Mouse (Mus musculus) frontal cortex, postnatal 14 days (tissue): Measurements from ENCODE around the gene Gemin5.
A peak's percentile ranks its signal among the peaks of the same experiment; 100 is the strongest.
"Not testable (repeated sequence)": the region's sequence is repeated elsewhere in the genome, so short reads cannot be mapped to it uniquely, and the experiment has no call there.

Experiments used
- DNase-seq, 2 experiments: peaks; one replicate each; pipeline ENCODE4 v3.0.0; 2022; ENCODE audit warnings: low spot score in 2 of 2

The Gemin5 gene

DNA sequence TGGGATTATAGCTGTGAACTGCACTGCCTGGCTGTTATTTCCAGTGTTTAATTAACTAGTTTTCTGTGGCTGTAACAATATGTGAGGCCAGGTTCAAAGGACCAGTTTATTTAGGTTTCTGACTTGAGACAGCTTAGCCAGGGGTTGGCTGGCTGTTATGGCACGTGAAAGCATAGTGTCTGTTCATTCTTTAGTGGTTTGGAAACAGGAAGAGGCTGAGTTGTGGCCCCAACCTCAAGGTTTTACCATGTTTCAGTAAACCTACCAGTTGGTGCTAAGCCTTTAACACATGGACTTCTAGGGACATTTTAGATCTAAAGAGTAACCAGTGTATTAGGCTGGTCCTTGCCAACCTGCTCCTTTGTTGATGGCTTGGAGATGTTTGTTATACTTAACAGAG is 51.8 kb downstream of the Gemin5 start:
- DNase-seq = no peak

DNA sequence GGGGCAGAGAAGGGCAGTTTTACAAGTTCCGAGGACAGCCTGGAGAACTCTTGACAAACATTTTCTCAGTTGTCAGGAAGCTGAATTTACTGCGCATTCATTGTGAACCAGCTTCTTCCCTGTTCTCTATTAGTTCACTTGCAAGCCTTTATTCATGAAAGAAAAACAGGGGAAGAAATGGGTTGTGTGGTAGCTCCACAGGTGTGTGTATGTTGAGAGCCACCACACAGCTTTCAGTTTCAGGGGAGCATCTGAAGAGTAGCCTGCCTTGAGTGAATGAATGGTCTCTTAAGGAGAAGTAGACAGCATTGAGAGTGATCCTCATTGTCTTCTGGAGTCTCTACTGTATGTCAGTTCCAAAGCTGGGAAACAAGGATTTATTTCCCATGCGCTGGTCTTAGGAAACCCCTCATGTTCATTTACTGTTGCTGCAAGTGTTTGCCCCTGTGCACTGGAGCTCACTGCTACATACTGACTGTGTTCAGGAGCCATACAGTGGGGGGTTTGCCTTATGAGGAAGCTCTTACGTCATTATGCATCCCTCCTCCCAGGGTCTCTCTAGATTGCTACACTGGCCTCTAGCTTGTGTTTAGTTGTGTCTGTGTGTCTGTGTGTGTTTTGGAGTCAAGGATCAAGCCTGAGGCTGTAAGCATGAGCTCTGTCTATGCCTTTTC is 60.5 kb downstream of the Gemin5 start:
- DNase-seq = no peak

DNA sequence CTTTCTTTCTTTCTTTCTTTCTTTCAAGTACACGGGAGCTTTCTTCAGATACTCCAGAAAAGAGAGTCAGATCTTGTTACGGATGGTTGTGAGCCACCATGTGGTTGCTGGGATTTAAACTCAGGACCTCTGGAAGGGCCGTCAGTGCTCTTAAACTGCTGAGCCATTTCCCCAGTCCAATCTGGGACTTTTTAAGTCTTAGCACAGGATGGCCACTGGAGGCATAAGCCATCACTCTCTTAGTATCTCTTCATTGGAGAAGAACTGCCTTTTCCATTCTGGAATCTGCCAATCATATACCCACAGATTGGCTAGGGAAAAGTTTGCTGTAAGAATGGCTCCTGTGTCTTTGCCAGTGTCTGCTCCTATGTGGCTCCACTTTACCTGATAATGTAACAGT is 61.3 kb downstream of the Gemin5 start:
- DNase-seq = no peak

DNA sequence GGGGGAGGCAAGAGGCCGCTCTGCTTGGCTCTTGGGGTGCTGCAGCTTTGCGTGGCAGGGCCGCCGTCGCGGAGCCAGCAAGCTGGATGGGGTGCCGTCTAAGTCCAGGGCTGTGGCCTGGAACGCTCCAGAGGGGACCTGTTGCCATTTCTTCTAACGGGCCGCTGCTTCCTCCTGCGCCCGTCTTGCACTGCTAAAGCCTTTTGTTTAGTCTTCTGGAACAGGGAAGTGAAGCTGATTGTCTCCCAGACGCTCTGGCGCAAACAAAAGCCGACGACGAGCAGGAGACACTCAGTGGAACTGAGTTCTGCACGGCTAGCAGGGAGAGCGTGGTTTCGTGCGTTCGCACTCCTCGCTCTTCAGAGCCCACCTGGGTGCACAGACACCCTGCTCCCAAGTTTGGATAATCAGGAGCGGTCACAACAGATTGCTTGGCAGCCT is 64.0 kb downstream of the Gemin5 start:
- peak; percentile 37 to 40 for DNase-seq

DNA sequence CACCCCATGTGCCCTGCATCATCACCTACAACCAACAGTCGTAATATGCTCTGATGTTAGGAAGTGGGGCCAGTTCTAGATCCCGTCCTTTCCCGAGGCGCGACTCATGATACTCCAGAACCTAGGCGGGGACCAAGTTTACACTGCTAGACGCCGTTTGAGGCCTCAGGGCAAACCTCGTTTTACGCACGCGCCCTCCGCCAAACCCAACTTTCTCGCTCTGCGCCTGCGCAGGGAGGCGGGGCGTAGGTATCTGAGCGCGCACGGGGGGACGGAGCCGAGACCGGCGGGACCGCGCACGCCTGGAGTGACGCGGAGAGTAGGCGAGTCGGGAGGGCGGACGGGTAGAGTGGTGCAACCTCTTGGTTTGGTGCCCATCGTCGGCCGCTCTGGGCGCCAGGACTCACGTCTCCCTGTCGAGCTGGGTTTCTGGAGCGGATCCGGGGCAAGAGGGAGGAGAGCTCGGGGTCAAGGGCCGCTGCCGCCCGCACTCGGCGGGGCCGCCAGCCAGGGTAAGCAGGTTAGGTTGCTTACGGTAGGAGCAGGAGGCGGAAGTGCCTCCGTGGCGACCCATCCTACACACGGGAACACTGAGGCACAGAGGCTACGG is 64.5 kb downstream of the Gemin5 start, which contains the start of gene Cnot8:
Cnot8 (plus strand) TSS at position 457 of the 610 bp plus-strand sequence.
- DNase-seq = peak; percentile 98

DNA sequence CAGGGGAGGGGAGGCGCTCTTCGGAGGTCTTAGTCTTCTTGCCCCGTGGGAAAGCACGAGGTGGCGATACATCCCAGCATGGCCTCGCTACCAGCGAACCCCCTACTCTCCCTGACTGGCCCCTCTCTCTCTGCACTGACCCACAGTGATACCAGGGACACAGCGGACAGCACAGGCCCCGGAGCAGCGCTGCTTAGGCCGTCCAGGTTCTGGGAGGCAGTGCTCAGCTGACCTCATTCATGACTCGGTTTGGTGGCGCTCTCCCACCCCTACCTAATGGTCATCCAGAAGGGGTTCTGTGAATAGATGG is 65.0 kb downstream of the Gemin5 start:
- no peak for DNase-seq

DNA sequence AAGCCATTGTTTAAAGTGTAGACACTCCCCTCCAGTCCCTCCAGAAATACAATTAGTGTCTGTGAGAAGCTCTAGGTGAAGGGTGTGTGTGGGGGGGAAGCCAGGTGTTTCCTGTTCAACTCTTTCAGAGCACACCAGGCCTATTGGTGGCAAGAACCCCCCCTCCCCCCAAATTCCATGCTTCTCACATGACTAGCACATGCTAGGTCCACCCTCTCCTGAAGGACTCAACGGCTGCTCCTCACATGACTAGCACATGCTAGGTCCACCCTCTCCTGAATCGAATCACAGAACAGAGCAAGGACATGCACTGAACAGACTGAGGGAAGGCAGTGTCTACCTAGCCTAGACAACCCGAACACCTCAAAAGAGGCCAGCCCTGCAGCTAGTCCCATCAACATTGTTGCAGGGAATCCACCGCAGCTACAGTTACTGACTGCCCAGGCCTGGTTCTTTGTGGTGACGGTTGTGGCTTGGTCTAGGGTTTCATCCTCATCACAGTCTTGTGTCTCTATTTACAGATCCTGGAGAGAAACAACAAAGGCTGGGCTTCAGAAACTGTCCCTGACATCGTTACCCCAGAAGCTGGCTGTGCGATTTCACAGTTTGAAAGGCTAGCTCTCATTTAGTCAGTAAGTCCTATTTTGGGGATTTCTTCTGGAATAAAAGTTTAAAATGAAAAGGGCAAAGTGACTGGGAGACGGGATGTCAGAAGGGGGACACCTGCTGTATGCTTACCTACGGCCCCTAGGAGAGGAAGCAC is 65.6 kb downstream of the Gemin5 start:
- DNase-seq = no peak

DNA sequence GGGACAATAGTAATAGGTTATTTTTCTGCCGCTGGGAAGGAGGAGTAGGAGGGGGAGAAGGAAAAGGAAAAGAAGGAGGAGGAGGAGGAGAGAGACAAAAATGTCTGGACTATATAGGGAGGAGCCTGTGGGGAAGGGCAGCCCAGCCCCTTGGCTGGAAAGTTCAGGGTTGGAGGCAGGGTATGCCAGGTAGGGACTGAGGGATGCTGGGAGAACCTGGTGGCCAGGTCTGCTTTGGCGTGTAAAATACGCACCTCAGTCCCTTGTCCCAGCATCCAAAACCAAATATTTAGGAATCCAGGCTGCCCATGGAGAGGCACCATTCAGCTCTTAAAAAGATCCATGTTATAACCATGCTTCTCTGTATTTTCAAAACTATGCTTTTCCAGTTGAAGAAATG is 66.2 kb downstream of the Gemin5 start:
- DNase-seq = no peak

DNA sequence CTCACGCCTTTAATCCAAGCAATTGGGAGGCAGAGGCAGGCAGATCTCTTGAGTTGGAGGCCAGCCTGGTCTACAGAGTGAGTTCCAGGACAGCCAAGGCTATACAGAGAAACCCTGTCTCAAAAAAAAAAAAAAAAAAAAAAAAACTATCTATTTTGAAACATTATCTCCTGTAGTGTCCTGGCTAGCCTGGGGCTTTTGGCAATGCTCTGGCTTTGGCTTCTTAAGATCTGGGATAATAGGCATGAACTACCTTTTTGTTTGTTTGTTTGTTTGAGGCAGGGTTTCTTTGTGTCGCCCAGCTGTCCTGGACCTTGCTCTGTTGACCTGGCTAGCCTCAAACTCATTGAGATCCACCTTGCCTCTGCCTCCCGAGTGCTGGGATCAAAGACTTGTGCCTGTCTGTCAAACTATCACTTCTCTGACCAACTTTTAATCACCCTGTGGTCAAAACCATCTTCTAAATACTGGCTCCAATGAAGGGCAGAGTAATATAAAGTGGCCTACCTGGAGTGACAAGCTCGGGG is 67.1 kb downstream of the Gemin5 start:
- DNase-seq = no peak

DNA sequence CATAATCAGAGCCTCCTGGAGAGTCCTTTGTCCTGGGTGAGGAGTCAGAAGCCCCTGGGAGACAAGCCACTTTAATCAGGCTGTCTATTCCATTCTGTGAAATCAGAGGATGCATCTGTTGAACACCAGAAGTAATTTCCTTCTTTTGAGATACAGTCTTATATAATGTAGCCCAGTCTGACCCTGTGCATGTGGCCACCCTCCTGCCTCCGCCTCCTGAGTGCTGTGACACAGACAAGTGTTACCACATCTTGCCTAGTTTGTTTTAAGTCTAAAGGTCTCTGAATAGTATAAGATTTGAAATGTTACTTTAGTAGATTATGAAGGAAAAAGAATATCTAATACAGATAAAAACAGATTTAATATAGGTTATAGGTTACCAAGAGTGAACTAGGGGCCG is 68.3 kb downstream of the Gemin5 start:
- no peak for DNase-seq

DNA sequence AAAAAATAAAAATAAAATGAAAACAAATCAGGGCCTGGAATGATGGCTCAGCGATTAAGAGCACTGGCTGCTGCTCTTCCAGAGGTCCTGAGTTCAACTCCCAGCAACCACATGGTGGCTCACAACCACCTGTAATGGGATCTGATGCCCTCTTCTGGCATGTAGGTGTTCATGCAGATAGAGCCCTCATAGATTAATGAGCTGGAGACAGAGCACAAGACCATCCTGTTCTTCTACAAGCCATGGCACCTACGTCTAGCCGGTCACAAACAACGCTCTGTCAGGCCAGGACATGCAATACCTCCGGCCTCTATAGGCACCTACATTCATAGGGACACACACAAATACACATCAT is 70.0 kb downstream of the Gemin5 start:
- not testable (repeated sequence) for DNase-seq

DNA sequence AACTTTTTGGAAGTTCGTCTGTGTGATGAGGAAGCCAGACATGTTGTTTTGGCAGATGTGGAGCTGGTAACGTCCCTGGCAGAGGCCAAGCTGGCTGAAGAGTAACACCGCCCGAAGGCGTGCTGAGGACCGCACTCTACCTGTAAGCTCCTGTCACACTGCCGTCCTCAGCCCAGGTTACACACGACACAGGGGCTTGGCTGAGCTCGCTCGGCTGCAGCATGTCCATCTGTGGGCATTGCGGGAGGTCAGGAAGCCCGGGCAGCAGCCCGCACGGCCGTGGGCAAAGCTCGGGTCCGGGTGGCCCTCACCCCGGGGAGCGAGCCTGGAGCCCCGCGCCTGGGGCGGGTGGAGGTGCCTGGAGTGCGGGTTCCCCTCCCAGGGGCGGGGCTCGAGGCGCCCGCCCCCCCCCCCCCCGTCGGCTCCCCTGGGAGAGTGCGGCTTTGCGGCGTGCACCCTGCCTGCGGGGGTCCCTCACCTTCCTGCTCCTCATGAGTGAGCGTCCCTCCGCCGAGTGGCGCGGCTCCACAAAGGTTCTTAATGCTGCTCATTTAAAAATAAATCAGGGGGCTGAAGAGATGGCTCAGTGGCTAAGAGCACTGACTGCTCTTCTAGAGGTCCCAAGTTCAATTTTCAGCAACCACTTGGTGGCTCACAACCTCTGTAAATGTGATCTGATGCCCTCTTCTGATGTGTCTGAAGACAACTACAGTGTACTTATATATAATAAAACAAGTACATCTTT is 70.5 kb downstream of the Gemin5 start:
- no peak for DNase-seq

DNA sequence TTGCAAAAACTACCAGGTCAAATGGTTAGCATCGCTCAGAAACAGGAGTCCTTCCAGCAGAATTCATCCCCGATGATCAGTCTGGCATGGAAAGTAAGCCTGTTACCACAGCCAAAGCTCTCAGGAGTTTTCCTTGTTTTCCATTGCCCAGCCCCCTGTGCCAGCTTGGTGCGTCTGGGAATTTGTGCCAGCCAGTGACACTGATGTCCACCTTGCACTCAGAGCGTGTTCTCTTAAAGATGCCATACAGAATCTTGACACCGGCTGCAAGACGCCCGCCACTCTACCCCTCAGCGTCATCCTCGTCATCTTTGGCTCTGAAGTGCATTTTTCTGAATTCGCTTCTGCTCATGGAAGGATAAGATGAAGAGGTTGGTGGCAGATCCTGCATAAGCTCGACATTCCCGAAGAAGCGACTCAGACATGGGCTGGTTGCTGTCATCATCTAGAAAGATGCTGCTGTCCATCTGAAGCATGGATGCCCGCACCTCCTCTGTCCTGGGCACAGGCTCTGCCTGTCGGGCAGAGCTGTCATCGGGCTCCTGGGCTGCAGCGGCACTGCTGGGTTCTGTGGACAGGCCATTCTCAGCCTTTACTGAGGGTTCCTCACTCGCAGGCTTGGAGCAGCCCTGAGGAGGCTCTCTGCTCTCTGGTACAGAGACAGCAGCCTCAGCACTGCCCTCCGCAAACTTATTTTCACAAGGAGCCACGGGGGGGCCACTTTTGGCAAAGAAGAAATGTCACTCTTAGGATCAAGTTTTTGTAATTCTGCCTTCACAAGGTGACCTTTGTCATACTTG is 71.3 kb downstream of the Gemin5 start:
- DNase-seq = no peak

DNA sequence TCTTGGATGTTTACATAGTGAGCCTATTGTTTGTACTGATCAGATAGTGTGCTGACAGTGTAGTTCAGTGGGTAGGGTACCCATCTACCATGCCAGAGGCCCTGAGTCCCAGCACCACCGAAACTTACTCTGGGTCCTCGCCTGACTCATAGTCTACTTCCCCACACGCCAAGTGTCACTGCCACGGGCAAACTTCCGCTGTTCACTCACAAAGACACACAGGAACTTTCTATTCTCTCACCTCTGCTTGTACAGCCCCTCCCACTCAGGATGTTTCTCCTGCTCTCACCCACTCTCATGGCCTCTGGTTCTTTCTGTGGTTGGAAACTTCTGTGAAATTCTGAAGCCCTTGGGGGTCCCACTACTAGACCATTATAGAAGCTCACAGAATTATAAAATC is 72.2 kb downstream of the Gemin5 start:
- no peak for DNase-seq

DNA sequence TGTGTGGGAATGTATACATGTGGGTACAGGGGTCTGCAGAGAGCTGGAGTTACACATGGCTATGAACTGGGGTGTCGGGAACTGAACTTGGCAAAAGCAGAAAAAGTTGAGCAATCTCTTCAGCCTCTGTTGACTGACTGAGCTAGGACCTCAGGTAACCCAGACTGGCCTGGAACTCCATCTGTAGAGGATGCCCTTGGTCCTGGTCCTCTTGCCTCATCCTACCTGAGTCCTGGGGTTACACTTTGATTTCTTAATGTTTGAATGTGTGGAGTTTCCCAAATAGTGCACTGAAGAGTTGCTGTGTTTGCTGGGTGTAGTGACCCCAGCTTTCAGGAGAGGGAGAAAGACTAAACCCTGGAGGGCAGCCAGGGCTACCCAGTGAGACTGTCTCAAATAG is 72.8 kb downstream of the Gemin5 start:
- no peak for DNase-seq

DNA sequence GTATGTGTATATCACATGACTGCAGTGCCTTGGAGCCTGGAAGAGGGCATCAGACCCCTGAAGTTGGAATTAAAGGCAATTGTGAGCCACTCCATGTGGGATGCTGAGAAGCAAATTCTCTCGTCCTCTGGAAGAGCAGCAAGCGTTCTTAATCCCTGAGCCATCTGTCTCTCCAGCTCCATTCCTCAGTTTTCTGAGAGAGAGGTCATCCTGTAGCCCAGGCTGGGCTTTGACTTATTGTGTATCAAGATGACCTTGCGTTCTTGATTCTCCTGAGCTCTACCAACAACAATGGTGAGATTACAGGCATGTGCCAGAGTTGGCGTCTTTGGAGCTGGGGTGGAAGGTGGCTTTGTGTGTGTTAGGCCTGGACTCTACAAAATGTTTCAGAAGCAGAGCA is 73.6 kb downstream of the Gemin5 start:
- no peak for DNase-seq

DNA sequence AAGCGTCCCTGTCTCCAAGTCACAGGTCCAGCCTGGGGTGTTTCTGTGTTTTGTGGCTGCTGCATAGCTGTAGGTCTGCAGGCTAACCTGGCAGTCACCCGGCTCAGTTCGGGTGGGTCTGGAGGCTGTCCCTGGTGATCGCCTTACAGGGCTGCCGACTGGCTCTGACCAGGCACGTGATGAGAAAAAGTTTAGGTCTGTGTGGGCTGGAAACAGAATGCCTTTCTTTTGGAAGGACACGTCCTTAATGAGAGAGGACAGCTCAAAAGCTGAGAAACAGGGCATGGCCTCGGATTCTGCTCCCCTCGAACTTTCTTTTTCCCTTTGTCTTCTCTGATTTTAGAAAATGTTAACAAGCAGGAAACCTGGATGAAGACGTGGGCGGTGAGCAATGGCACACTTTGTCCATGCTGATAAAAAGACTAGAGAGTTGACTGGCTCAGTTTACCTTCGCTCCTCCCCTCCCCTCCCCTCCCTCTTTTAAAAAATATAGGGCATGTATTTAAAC is 75.3 kb downstream of the Gemin5 start, which contains the start of gene Gm12248:
Gm12248 (minus strand) TSS at position 114 of the 508 bp plus-strand sequence.
- DNase-seq = no peak

DNA sequence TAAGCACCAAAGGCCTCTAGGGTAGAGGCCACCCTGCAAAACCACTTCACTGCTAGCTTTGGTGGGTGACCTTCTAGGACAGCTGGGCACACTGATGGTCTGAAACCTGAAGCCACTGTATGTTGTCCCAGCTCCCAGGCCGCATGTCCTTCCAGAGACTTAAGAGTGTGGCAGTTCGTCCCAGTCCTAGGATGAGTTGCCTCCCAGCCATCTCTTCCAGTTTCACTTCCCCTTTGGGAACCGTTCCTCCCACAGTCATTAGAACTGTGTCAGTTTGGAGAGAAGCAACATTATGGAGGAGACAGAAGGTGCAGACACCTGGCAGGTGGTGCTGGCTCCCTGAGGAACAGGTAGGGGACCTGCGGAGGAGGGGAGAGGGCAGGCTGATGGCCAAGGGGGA is 75.8 kb downstream of the Gemin5 start:
- DNase-seq = no peak

DNA sequence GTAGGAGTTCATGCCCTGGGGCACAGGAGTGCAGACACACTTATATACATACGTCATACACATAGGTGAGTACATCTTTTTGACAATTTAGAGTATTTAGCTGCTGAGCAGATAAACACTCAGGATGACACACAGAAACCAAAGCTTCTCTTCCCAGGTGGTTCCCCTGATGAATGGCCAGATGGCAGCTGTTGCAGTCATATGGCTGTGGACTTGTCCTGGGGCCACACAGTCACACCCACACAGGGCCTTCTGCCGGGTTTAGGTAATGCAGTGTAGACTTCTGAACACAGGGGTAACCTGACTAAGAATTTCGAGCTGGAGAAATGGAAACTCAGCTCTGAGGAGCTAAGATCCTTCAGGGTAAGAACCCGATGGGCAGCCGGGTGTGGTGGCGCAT is 86.6 kb downstream of the Gemin5 start:
- DNase-seq = no peak

DNA sequence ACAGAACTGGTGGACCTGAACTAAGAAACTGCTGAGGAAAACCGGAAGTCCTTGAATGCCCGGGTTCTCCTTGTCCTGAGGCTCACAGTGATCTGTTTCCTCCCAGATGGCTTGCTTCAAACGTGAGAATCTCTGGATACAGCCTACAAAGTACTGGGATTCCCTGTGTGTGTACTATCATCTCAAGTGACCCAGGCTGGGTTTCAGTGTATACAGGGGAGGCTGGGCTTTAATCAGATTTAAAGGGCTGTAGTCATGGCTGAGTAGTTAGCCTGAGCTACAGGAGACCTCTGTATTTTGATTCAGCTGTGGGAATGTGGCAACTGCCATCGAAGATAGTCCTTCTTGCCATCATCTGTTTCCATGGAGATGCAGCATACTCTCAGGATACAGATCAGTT is 91.1 kb downstream of the Gemin5 start:
- no peak for DNase-seq

DNA sequence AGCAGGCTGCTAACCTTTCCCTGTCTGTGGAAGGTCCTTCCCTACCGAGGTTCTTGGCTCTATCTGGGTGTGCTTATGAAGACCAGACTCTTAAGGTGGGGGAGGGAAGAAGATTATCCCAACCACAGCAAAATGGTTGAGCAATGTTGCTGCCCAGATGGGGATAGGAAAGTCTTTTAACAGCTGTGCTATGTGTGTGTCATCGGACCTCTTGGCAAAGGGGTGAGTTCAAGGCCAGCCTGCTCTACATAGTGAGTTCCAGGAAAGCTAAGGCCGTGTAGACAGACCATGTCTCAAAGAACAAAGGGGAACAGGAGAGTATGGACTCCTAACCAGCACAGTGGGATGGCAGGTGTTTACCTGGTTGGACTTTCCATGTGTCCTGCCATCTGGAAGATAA is 95.4 kb downstream of the Gemin5 start:
- no peak for DNase-seq
